Mouse (Mus musculus) gastrocnemius, postnatal 10 days (tissue): ENCODE measurements around the gene Tmem121b. TPM values are rescaled to one million over a fixed set of nuclear protein-coding genes. Genes with fewer than 3 reads are reported as not detected.
A peak's percentile ranks its signal among the peaks of the same experiment; 100 is the strongest.

Source experiments
- DNase-seq: peaks from one replicate; pipeline ENCODE4 v3.0.0; 2021; ENCODE audit warnings: mixed read lengths
- total RNA-seq, 2 experiments: library from RNA; stranded (reverse); gene quantifications; 2 replicates each; pipeline ENCODE4 v1.2.3; 2021

Gene Tmem121b
- total RNA-seq, 2 experiments from 2014 or later = 0.16 to 0.20 TPM

DNA sequence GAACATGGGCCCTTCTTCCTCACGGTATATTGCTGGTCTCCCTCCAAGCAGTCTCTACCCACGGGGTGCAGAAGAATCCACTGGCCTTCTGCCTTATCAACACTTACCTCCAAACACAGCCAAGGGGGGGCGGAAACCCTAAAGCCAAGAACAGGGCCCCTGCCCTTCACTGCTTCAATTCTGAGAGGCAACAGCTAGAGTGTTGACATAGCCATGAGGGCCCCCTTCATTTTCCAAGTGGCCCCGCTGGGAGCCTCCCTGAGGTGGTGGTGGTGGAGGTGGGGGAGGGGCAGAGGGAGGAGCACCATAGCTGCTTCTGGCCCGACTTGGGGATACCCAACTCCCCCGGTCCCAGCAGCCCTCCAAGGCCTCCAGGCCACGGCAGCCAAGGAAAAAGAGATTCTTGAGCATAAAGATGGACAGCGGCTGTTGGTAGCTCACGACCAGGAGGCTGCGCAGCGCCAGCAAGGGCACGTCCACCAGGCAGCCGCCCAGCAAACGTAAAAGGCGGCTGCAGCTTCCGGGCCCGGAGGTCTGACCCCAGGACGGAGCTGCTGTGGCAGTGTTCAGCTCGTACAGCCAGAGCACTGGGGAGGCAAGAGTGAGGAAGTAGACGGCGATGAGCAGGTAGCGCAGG, 1.6 kb downstream of the Tmem121b start:
- no peak for DNase-seq

DNA sequence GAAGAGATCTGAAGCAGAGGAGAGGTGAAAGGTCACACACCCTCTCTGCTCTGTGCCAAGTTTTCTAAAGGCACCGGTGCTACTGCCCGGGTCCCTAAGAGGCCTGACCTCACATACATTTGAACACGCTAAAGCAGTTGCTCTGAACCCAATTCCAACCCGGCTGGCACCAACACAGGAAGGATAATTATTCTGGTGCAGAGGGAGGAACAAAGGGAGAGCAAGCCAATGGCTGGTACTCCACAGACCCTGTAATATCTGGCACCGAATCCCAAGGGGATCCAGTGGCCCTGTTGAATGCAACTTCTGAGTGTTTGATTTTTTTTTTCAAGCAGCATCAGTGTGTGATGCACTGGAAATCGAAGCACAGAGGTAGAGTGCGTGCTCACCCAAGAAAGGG, 2.5 kb downstream of the Tmem121b start:
- no peak for DNase-seq

DNA sequence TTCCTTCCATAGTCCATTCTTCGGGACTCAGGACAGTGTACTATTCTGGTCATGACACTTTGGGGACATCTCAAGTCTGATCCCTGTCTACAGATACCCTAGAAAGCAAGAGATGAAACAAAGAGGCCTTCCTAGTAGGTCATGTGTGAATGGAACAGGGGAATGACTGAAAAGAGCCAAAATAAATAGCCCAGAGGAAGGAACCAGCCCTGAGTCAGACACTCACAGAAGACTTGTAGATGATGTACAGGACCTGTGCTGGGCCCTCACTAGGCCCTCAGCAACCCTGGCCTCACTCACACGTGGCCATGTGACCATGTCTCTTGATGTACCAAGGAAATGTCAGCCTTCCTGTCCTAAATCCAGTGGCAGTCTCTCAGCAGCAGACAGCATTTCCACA, 4.1 kb downstream of the Tmem121b start:
- no peak for DNase-seq

DNA sequence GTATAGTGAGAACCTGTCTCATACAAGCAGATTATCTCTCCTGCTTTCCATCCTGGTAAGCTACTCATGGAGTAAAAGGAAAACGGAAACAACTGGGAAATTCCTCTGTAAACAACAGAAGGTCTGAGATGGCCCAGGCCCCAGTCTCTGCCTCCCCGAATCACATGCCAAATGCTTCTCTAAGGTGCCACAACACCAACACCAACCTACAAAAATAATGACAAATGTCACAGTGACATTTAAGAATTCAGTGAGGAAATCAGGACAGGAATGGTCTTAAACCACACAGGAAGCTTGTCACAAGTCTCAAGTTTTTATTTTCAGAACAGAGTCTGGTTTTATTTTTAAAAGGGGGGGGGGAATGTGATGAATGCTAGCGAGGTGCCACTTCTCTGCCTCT, 5.0 kb downstream of the Tmem121b start:
- DNase-seq = no peak

DNA sequence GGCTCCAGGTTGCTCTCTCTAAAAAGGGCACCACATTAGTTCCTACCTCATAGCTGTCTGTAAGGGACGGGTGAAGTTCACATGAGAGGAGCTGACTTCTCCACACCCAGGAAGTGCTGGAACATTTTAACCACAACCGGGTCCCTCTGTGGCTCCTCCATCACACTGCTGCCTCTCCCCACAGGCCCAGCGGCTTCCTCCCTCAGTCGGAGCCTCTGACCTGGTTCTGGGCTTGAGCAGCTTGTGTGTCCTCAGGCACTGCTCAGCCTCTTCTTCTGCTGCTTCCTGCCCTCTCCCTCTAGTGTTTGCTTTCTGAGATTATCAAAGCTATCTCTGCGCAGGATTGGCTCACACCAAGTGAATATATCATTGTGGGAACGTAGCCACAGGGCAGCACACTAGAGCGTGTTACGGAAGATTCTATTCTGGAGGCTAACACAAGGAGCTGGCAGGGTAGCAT, 7.5 kb downstream of the Tmem121b start:
- no peak for DNase-seq

DNA sequence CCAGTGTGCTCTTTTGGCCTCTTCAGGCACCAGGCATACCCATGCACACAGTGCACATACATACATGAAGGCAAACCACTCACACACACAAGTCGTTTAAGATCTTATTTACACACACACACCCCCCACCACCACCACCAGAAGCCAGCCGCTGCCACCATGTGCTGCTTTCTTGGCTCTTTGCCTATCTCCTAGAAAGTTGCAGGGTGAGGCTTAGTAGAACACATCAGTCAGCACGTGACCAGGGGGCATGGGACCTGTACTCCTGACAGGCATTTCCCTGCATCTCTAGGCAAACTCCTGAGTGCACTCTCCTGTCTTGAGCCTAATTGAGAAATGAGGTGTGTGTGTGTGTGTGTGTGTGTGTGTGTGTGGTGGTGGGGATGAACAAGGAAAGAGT, 8.6 kb downstream of the Tmem121b start:
- DNase-seq = no peak

DNA sequence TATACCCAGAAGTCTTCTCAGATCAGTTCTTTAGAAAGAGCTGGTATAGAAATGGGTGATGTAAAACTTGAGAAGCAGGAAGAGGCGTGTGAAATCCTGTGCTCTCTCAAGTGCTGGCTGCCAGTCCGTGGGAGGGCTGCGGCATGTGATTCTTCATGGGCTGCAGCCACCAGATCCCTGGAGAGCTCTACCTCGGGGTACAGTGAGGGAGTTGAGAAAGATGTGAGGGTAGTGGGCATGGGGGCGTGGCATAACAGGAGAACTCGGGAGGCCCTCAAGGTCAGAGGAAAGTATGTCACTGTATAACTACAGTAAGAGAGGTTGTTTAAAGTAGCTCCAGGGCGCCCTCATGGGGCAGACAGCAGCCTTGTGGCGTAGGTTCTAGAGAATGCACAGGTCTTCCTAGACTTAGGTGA, 10.4 kb downstream of the Tmem121b start:
- DNase-seq = peak; percentile 44

DNA sequence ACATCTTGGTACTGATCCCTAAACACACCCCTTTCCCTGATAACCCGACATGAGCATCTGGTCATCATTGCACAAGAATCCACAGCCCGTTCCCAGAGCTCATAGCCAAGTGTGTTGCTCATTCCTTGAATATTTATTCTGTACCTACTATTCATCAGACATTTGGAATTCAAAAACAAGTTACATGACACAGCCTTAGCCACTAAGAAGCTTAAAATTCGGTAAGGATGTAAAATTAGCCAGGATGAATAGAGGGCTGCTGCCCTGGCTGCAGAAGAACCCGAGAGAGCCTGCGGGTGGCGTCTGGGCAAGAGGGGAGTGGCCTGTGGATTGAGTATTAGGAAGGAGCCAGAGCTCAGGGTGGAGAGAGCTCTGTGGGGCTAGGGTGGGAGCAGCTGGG, 10.9 kb downstream of the Tmem121b start:
- DNase-seq = no peak

DNA sequence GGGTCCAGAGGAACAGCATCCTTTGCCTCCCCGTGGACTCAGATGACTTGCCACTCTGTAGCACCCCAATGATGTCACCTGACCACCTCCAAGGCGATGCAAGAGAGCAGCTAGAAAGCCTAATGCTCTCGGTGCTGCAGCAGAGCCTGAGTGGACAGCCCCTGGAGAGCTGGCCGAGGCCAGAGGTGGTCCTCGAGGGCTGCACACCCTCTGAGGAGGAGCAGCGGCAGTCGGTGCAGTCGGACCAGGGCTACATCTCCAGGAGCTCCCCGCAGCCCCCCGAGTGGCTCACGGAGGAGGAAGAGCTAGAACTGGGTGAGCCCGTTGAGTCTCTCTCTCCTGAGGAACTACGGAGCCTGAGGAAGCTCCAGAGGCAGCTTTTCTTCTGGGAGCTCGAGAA, 11.6 kb downstream of the Tmem121b start:
- no peak for DNase-seq

DNA sequence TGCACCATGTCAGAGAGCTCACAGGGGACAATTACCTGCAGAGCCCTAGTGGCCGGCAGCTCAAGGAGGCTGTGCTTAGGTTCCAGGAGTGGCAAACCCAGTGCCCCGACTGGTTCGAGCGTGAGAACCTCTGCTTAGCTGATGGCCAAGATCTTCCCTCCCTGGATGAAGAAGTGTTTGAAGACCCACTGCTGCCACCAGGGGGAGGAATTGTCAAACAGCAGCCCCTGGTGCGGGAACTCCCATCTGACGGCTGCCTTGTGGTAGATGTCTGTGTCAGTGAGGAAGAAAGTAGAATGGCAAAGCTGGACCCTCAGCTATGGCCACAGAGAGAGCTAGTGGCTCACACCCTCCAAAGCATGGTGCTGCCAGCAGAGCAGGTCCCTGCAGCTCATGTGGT, 12.1 kb downstream of the Tmem121b start:
- DNase-seq = no peak

DNA sequence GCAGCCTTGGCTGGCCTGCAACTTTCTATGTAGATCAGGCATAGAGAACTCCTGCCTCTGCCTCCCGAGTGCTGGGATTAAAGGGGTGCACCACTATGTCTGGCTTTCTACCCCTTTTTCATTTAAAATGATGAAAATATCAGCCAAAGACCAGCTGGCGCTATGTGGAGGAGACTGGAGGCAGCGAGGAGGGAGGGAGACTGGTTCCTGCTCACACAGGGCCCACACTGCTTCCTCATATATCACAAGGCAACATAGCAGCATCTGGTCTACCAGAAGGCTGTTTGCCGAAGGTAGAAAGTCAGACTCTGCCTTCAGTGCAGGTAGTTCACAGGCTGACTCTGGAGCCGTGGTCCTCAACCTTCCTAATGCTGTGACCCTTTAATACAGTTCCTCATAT, 13.2 kb downstream of the Tmem121b start:
- no peak for DNase-seq

DNA sequence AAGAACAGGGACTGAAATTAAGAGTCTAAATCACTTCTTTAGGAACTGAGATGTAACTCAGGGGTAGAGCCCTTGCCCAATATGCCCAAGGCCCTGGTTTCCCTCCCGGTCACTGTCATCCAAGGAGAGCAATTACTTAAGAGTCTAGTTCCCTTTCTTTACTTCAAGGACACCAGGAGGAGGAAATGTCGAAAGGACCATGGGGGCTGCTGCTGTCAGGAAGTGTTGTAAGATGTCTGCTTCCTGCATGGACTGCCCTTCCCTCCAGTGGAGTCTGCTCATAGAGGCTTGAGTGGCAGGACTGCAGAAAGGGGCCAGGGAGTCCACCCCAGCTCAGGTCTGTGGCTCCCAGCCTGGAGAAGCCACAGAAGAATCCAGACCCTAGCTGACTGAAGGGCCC, 14.3 kb downstream of the Tmem121b start:
- no peak for DNase-seq

DNA sequence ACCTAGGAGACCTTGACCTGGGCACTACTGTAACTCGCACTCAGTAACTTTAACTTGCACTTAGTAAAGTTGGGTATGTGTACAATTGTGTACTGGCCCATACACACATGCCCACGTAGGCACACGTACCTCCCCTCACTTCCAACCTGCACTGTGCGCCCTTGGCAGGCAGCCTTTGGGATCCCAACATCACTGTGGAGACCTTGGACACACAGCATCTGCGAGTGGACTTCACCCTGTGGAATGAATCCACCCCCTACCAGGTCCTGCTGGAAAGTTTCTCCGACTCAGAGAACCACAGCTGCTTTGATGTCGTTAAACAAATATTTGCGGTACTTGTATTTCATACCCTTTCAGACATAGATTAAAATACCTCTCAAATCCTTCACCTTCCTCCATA, 18.3 kb downstream of the Tmem121b start:
- DNase-seq = no peak

DNA sequence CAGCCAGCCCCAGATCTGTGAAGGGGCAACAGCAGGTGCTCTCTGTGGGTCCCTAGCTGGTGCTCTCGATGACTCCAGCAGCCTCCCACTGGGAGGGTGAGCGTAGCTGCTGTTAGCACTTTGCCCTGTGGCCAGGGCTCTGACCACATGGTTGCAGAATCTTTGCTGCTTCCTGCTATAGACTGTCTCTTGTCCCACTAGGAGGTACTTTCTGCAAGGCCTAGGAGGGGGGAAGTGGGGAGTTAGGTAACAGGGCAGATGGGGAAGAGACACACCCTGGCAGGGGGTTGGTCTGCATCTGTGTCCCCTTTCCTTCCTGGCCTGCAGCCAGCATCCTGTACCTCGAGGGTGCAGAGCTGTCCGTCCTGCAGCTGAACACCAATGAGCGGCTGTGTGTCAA, 20.2 kb downstream of the Tmem121b start:
- DNase-seq = no peak

DNA sequence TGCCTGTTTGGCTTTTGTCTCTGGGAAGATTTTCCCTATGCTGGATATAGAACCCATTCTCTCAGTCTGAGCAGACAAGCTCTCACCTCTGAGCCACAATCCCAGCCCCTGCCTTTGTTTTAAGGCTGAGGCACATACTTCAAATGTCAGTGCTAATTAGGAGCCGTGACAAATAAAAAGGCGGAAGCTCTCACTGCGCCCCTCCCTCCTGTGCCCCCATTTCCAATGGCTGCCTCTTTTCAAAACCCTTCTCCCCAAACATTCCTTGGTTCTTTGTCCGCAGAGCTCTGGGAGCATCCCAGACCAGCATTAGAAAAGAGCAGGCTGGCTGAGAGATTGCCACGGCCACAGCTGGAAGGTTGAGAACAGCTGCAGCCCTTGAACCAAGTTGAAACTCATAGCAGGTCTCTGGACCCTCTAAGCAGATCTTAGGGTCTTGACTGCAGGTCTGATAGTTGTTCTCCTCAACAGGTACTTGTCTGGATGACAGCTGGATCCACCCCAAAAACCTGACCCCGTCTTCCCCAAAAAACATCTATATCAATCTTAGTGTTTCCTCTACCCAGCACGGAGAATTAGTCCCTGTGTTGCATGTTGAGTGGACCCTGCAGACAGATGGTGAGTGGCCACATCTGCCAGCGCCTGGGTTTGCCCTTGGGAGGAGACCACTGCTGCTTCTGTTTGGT, 21.0 kb downstream of the Tmem121b start:
- no peak for DNase-seq

DNA sequence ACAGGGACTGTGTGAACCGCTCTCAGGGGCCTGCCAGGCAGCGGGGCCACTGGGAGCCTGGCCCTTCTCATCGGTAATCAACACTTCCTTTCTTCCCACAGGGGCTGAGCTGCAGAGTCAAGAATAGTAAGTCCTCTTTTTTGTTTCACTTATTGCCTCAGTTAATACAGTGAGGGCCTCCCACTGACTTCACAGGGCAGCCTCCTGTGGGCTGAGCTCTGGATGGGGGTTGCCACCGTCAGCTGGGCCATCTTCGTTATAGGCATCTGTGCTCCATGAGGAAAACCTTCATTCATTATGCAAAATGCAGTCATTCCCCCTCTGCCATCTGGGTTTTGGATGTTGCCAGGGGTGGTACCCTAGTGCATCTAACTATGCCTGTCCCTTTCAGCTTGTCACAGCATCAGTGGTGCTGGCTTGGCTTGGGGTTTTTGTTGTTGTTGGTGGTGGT, 21.6 kb downstream of the Tmem121b start:
- no peak for DNase-seq

DNA sequence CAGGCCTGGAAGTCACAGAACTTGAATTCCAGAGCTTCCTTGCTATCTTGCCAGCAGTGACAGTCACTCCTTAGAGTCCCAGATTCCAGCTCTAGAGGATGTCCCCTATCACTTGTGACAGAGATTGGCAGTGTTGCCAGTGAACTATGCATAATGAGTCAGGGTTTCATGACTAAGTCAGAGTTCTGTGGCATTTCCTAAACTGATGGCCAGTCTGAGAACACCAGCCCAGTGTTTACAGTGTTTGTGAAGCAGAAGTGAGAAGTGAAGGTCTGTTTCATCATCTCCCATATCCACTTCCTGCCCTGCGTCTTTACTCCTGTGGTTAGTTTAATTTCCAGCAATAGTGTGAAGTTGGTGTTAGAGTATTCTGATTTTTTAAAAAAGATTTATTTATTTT, 22.9 kb downstream of the Tmem121b start:
- no peak for DNase-seq

DNA sequence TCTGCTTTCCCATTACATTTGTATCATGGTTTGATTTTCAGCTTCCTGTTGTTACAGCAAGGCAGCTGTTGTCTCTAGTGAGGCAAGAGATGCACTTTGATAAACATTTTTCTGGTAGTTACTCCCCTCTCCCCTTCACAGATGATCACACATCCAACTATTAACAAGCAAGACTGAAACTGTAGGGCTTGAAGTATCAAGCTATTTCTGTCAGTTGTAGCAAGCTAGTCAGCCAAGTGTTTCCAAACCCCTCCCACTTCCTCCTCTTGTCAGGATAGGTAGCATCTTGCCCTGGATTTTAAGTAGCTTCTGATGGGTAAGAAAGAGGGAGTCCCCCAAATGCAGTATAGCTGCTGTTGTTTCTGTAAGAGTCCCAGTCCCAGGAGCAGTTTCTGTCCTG, 23.8 kb downstream of the Tmem121b start:
- DNase-seq = no peak

DNA sequence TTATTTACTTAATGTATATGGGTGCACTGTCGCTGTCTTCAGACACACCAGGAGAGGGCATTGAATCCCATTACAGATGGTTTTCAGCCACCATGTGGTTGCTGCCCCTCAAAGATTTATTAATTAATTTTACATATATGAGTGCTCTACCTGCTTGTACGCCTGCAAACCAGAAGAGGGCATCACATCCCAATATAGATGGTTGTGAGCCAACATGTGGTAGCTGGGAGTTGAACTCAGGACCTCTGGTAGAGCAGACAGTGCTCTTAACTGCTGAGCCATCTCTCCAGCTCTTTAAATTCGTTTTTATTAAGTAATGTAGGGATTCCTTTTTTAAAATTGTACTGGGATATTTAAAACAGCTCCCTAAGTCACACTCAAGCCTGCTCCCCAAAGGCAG, 24.3 kb downstream of the Tmem121b start:
- DNase-seq = no peak

DNA sequence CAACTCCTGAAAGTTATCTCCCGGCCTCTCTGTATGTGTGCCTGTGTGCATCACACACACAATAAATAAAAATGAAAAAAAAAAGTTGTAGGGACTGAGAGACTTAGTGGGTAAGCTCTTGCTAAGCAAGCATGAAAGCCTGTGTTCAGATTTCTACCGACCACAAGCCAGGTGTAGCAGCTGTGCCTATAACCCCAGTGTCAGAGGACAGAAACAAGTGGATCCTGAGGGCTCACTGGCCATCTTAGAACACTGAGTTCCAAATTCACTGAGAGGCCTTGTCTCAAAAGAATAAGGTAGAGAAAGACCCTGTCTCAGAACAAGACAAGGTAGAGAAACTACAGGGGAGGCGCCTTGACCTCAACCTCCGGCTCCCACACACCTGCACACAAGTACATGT, 25.3 kb downstream of the Tmem121b start:
- no peak for DNase-seq

DNA sequence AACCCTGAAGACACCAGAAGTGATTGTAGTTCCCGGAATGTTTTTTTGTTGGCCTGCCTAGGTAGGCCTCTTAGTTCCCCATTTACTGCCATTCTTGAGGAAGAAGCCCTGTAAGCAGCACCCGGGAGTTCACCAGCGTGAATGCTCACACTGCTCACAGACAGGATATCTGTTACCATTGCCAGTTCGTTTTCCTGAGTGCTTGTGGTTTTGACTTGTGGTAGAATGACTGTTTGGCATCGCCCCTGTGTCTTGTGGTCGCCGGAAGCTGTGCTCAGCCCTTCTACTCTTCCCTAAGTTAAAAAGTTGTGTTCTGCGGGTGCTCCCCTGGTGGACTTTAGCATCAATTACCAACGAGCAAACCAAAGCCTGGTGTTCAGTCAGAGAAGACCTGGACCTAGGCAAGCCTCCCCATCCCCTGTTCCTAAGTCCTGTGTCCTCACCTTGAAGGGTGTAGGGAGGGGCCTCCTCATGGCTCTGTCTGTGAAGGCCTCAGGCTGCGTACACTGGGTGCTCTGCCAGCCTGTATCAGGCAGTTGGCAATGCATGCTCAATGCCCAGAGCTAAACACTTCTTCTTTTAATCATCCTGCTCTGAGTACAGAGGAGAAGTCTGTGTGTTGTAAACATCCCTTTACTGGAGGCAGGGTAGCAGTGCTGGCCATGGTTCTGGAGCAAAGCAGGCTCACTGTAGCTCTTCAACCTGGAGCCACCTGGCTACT, 26.8 kb downstream of the Tmem121b start:
- no peak for DNase-seq

DNA sequence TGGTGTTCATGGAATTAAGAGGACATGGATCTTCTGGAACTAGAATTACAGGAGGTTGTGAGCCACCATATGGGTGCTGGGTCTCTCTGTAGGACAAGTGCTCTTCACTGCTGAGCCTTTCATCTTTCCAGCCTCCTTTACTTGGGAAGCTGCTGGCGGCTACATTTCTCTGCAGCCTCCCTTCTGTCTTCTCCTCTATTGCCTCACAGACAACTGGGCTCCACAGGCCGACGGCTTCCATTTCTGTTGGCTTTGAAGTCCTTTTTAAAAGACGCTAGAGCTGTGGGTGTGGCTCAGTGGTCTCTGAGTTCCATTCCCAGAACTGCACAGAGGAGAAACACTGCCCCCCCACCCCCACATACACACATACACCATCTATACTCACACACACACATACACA, 28.2 kb downstream of the Tmem121b start:
- no peak for DNase-seq

DNA sequence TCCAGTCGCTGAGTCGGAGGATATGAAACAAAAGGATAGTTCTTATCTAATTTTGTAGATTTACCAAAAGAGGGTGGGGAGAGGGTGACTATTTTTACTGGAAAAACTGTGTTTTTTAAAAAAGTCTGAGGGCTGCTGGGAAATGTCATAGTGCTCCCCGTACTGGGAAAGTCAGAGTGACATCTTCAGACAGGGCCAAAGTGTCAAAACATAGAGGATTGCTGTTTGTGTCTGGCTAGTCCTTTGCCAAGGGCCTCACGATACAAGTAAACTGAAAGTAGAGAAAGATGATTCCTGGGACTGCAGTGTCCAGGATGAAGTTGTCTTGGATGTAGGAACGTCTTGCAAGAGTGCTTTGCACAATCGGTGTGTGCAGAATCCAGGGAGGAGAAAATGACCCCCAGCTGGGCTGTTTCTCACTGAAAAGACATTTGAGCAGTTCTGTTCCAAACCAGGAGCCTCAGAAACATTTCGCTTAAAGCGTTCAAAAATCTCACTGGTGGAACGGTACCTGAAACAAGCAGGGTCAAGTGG, 29.1 kb downstream of the Tmem121b start:
- no peak for DNase-seq
